ENCODE assay signal across 12 mouse cellular contexts in genomic region chr19:4003112-4003511, GRCm38 (mm10). TPM values are rescaled to one million over a fixed set of nuclear protein-coding genes. Genes with fewer than 3 reads are reported as not detected.
DNase-seq lines count a peak whose midpoint lies in the region; ATAC-seq lines count a peak whose summit lies in the region.
"Had no signal": no experiment of that assay in that cellular context is flagged by ENCODE, and none has a peak within 500 bp of the region (broad histone marks: within the 10 kb centered on the region; RNA-seq: fewer than 3 reads in every experiment).

Gene Doc2g (plus strand): TSS chr19:4003313.

- 94% methylated on average over 1 of the region's 1 CpGs for WGBS in midbrain, embryonic 15.5 days
- WGBS in midbrain, embryonic 11.5 days: 87% methylated on average over 1 of the region's 1 CpGs
- WGBS in embryonic facial prominence, embryonic 10.5 days: 76% methylated on average over 1 of the region's 1 CpGs
- 53% methylated on average over 1 of the region's 1 CpGs for WGBS in heart, embryonic 11.5 days (ENCODE audit: insufficient replicate concordance)

- H3K36me3 ChIP-seq in midbrain, embryonic 15.5 days (replicated peaks): peaks cover 15% of the 10 kb centered on the region; the same call in 1 of the 2 replicates
- H3K36me3 ChIP-seq in midbrain, embryonic 11.5 days (ENCODE audit: control insufficient read depth, insufficient read depth, low read length): peaks cover 9% of the 10 kb centered on the region; the same call in 1 of the 2 replicates
- peaks cover 38% of the 10 kb centered on the region for H3K36me3 ChIP-seq in embryonic facial prominence, embryonic 10.5 days (replicated peaks)
- H3K36me3 ChIP-seq in heart, embryonic 11.5 days (ENCODE audit: control insufficient read depth, insufficient read depth, low read length): peaks cover 22% of the 10 kb centered on the region

- H3K27me3 ChIP-seq in midbrain, embryonic 15.5 days (replicated peaks): no peaks in the 10 kb centered on the region
- peaks cover 3% of the 10 kb centered on the region; the same call in 1 of the 2 replicates for H3K27me3 ChIP-seq in midbrain, embryonic 11.5 days (ENCODE audit: control insufficient read depth, insufficient read depth, low read length)
- H3K27me3 ChIP-seq in embryonic facial prominence, embryonic 10.5 days (replicated peaks; ENCODE audit: low read depth, poor library complexity, severe bottlenecking): peaks cover 12% of the 10 kb centered on the region; the same call in 1 of the 2 replicates
- H3K27me3 ChIP-seq in heart, embryonic 11.5 days (ENCODE audit: control insufficient read depth, insufficient read depth, low read length): no peaks in the 10 kb centered on the region
- H3K27me3 ChIP-seq: liver, embryonic 13.5 days had no signal

- H3K27ac ChIP-seq in midbrain, embryonic 15.5 days: no peak within 1 kb of the TSS
- H3K27ac ChIP-seq in midbrain, embryonic 11.5 days (ENCODE audit: low read depth, low read length): no peak within 1 kb of the TSS
- 0 out of 2 replicates have a peak within 1 kb of the TSS, but pooled peaks have one; percentile 7 for H3K27ac ChIP-seq in embryonic facial prominence, embryonic 10.5 days (replicated peaks)
- H3K27ac ChIP-seq in heart, embryonic 11.5 days (ENCODE audit: low read depth, low read length): peak within 1 kb of the TSS; percentile 88
- H3K27ac ChIP-seq: liver, embryonic 13.5 days had no signal

- no peak within 1 kb of the TSS for H3K9ac ChIP-seq in midbrain, embryonic 15.5 days
- no peak within 1 kb of the TSS for H3K9ac ChIP-seq in midbrain, embryonic 11.5 days (ENCODE audit: low read length)
- H3K9ac ChIP-seq in heart, embryonic 11.5 days (ENCODE audit: low read depth, low read length): peak within 1 kb of the TSS; percentile 58

- H3K9me3 ChIP-seq in midbrain, embryonic 15.5 days: no peaks in the 10 kb centered on the region
- no peaks in the 10 kb centered on the region for H3K9me3 ChIP-seq in midbrain, embryonic 11.5 days (ENCODE audit: control insufficient read depth, low read length)
- H3K9me3 ChIP-seq in embryonic facial prominence, embryonic 10.5 days: no peaks in the 10 kb centered on the region
- no peaks in the 10 kb centered on the region for H3K9me3 ChIP-seq in heart, embryonic 11.5 days (replicated peaks; ENCODE audit: control insufficient read depth, low read length)
- H3K9me3 ChIP-seq: liver, embryonic 13.5 days had no signal

- H3K4me1 ChIP-seq in midbrain, embryonic 15.5 days: peaks cover 20% of the 10 kb centered on the region
- peaks cover 13% of the 10 kb centered on the region for H3K4me1 ChIP-seq in midbrain, embryonic 11.5 days (ENCODE audit: control insufficient read depth, insufficient read depth, low read length)
- peaks cover 26% of the 10 kb centered on the region for H3K4me1 ChIP-seq in embryonic facial prominence, embryonic 10.5 days
- H3K4me1 ChIP-seq in heart, embryonic 11.5 days (ENCODE audit: control insufficient read depth, insufficient read depth, low read length): peaks cover 42% of the 10 kb centered on the region

- no peak within 1 kb of the TSS for H3K4me3 ChIP-seq in midbrain, embryonic 15.5 days
- no peak within 1 kb of the TSS for H3K4me3 ChIP-seq in midbrain, embryonic 11.5 days (ENCODE audit: low read depth, low read length)
- H3K4me3 ChIP-seq in embryonic facial prominence, embryonic 10.5 days: peak within 1 kb of the TSS; percentile 90; the same call in 1 of the 2 replicates
- peak within 1 kb of the TSS; percentile 19 for H3K4me3 ChIP-seq in heart, embryonic 11.5 days (ENCODE audit: low read depth, low read length)
- H3K4me3 ChIP-seq: liver, embryonic 13.5 days had no signal

- no peak for ATAC-seq in midbrain, embryonic 15.5 days (replicated peaks)
- ATAC-seq in midbrain, embryonic 11.5 days (ENCODE audit: low FRiP score): no peak
- peak; percentile 23; the same call in 1 of the 2 replicates for ATAC-seq in heart, embryonic 11.5 days (replicated peaks; ENCODE audit: insufficient number of reproducible peaks, low FRiP score, low TSS enrichment)
- ATAC-seq: CD4-positive, CD25-positive, alpha-beta regulatory T cell, adult 4 months; intestine, postnatal 0 days had no signal

- no peak within 1 kb of the TSS for H3K4me2 ChIP-seq in midbrain, embryonic 15.5 days
- H3K4me2 ChIP-seq in midbrain, embryonic 11.5 days: no peak within 1 kb of the TSS
- peak within 1 kb of the TSS; percentile 55 for H3K4me2 ChIP-seq in heart, embryonic 11.5 days

- DNase-seq in midbrain, embryonic 11.5 days (ENCODE audit: low spot score, missing footprints): no peak
- no peak for DNase-seq in embryonic facial prominence, embryonic 10.5 days (ENCODE audit: low spot score)
- peak; percentile 47 for DNase-seq in heart, postnatal 4 days
- no peak for DNase-seq in kidney, postnatal 14 days
- no peak for DNase-seq in right cerebral cortex, adult 2 months (ENCODE audit: low spot score in 2 of 2)
- DNase-seq in cerebellum, adult 8-10 months: no peak
- DNase-seq: kidney, postnatal 4 days; liver, embryonic 13.5 days had no signal

RNA-seq across cellular contexts. Expression of gene Doc2g, which starts in this region (rescaled TPM):
- polyA plus RNA-seq in midbrain, embryonic 15.5 days (2015; fragmentation: Nextera tagmentation; extraction: Ambion mirVana): 8.4 and 12.1 TPM in 2 replicates
- 1.5 TPM in 2 replicates for polyA plus RNA-seq in midbrain, embryonic 11.5 days (2014; fragmentation: Nextera tagmentation; extraction: Ambion mirVana)
- 4.7 and 5.7 TPM in 2 replicates for polyA plus RNA-seq in embryonic facial prominence, embryonic 10.5 days (2016; fragmentation: Nextera tagmentation; extraction: Ambion mirVana)
- polyA plus RNA-seq in heart, embryonic 11.5 days (2014; fragmentation: Nextera tagmentation; extraction: Ambion mirVana): 64.5 and 65.9 TPM in 2 replicates
- total RNA-seq in heart, postnatal 4 days (2021): 100 to 1,000 TPM; 106 to 120 TPM

Comparison
In these comparisons a context has a peak if more than half of its experiments do, and no peak if none do; other contexts are left out.
1. H3K27ac ChIP-seq: peak in embryonic facial prominence, embryonic 10.5 days (single experiment) and heart, embryonic 11.5 days (single experiment); none in midbrain, embryonic 15.5 days (single experiment) and midbrain, embryonic 11.5 days (single experiment).
2. H3K4me3 ChIP-seq: peak in embryonic facial prominence, embryonic 10.5 days (single experiment) and heart, embryonic 11.5 days (single experiment); none in midbrain, embryonic 15.5 days (single experiment) and midbrain, embryonic 11.5 days (single experiment).